Mouse (Mus musculus) spleen, embryonic (tissue): ENCODE measurements at regions not wholly inside any gene's neighbourhood (a gene's known extent, or its start where the extent isn't known, plus 50 kb on each side); places are given as distances from the start of the nearest gene placed in this dataset.

Experiments
- CTCF ChIA-PET: fragments of 350-600 bp; sonication (Branson Sonifier 250); formaldehyde crosslinking; loops from one replicate; lab custom pipeline; 2022; lab: Charles Lee

- CTCF ChIA-PET, result no interaction called here
Measured at GRCm38 (mm10) chr11:8148485-8148825, 515.9 kb downstream of the Tns3 start.

- CTCF ChIA-PET, result no interaction called here
Measured at GRCm38 (mm10) chr11:8147790-8148484, 516.4 kb downstream of the Tns3 start.

- CTCF ChIA-PET, result no interaction called here
Measured at GRCm38 (mm10) chr11:8137366-8137765, 527.0 kb downstream of the Tns3 start.

- CTCF ChIA-PET, result no interaction called here
Measured at GRCm38 (mm10) chr11:8136666-8137065, 527.7 kb downstream of the Tns3 start.

- CTCF ChIA-PET, result no interaction called here
Measured at GRCm38 (mm10) chr11:8109286-8109685, 555.0 kb downstream of the Tns3 start.

- CTCF ChIA-PET, result no interaction called here
Measured at GRCm38 (mm10) chr11:8101091-8101490, 563.2 kb downstream of the Tns3 start.

GRCm38 (mm10) chr11:8084328-8084727 lies 580.0 kb downstream of the Tns3 start:
- CTCF ChIA-PET, result no interaction called here

GRCm38 (mm10) chr11:8082811-8083210 lies 581.5 kb downstream of the Tns3 start:
- CTCF ChIA-PET, result no interaction called here

GRCm38 (mm10) chr11:8073321-8073720 lies 591.0 kb downstream of the Tns3 start:
- CTCF ChIA-PET, result no interaction called here

GRCm38 (mm10) chr11:8068873-8069272 lies 595.5 kb downstream of the Tns3 start:
- CTCF ChIA-PET, result no interaction called here

GRCm38 (mm10) chr11:8067330-8067729 lies 597.0 kb downstream of the Tns3 start:
- CTCF ChIA-PET, result no interaction called here

GRCm38 (mm10) chr11:8065811-8066210 lies 598.5 kb downstream of the Tns3 start:
- CTCF ChIA-PET, result no interaction called here

- CTCF ChIA-PET, result no interaction called here
Measured at GRCm38 (mm10) chr11:8065086-8065485, 599.2 kb downstream of the Tns3 start.

- CTCF ChIA-PET, result no interaction called here
Measured at GRCm38 (mm10) chr11:8061989-8062388, 602.3 kb downstream of the Tns3 start.

- CTCF ChIA-PET, result no interaction called here
Measured at GRCm38 (mm10) chr11:8061573-8061972, 602.8 kb downstream of the Tns3 start.

- CTCF ChIA-PET, result no interaction called here
Measured at GRCm38 (mm10) chr11:8051499-8051898, 612.8 kb downstream of the Tns3 start.

- CTCF ChIA-PET, result no interaction called here
Measured at GRCm38 (mm10) chr11:8045086-8045485, 619.2 kb downstream of the Tns3 start.

GRCm38 (mm10) chr11:8030119-8030518 lies 634.2 kb downstream of the Tns3 start:
- CTCF ChIA-PET, result no interaction called here

- CTCF ChIA-PET, result no interaction called here
Measured at GRCm38 (mm10) chr11:8007801-8008200, 656.5 kb downstream of the Tns3 start.

GRCm38 (mm10) chr11:7981031-7981430 lies 683.3 kb downstream of the Tns3 start:
- CTCF ChIA-PET, result no interaction called here

- CTCF ChIA-PET, result no interaction called here
Measured at GRCm38 (mm10) chr11:7975845-7976244, 688.5 kb downstream of the Tns3 start.

- CTCF ChIA-PET, result no interaction called here
Measured at GRCm38 (mm10) chr11:7949931-7950330, 714.4 kb downstream of the Tns3 start.

- CTCF ChIA-PET, result no interaction called here
Measured at GRCm38 (mm10) chr11:7949201-7949875, 715.0 kb downstream of the Tns3 start.
